Mouse (Mus musculus) cortical plate, adult 2 months (tissue): Measurements from ENCODE around the gene Myrfl.

Experiments used
- CTCF ChIP-seq: fragments of 200-500 bp; IDR thresholded peaks from 2 replicates; pipeline ENCODE4 v1.5.1; 2011; ENCODE audit warnings: mild to moderate bottlenecking, control low read depth, low read length; ENCODE audit not compliant: insufficient read depth; ENCODE audit errors: extremely low read depth
- POLR2A ChIP-seq: fragments of 200-500 bp; IDR thresholded peaks from 2 replicates; pipeline ENCODE4 v1.6.1; 2011; ENCODE audit warnings: mild to moderate bottlenecking, low read length, control low read depth; ENCODE audit not compliant: insufficient read depth; ENCODE audit errors: extremely low read depth

DNA sequence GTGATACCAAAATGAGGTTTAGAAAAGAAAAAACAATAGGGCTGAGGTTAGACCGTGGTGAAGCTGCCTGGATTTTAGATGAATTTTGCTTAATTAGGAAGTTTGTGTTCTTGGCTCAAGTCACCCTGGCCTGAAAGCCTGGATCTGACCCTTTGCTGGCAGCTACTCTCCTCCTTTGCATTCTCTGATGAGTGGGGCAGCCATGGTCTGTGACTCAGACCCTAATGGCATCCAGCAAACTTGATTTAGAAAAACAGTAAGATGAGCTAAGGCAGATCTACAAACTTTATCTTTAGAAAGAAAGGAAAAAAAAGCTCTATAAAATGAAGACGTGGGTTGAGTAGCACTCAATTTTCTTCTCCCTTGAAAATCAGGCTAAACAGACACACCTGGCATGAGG lies 154.0 kb downstream of the Myrfl start:
- no peak for TF ChIP-seq CTCF
- no peak for TF ChIP-seq POLR2A
